Mouse (Mus musculus): ENCODE measurements around the gene Dmrt3. TPM values are rescaled to one million over a fixed set of nuclear protein-coding genes. Genes with fewer than 3 reads are reported as not detected.

The Dmrt3 gene
- total RNA-seq (2023), result 0.81 to 1.3 TPM (median 1.2 TPM) in 4 replicates

GRCm38 (mm10) chr19:25610015-25610410 lies at the start of gene Dmrt3:
TSS of gene Dmrt3 (plus strand) at chr19:25610301.

GRCm38 (mm10) chr19:25672101-25672950 lies 62.2 kb downstream of the Dmrt3 start, which contains the start of gene Dmrt2:
TSS of gene Dmrt2 (plus strand) at chr19:25672411.

Other genes with a start within 250 kb of the Dmrt3 start
- gene Dmrt1, start 104.7 kb upstream of the Dmrt3 start, total RNA-seq (2023), result not detected in 4 replicates
- 0.26 TPM in 1 of 4 replicates, not detected in the others for gene Dmrt2, start 62.1 kb downstream of the Dmrt3 start, total RNA-seq (2023)